Mouse (Mus musculus) cerebellum, adult 2 months (tissue): ENCODE measurements around the gene Srp68. TPM values are rescaled to one million over a fixed set of nuclear protein-coding genes. Genes with fewer than 3 reads are reported as not detected.
A peak's percentile ranks its signal among the peaks of the same experiment; 100 is the strongest.

Experiments used
- DNase-seq, 2 experiments: peaks; one replicate each; pipeline ENCODE4 v3.0.0; 2021
- H3K27ac ChIP-seq: fragments of 200-500 bp; 2 replicates; pipeline ENCODE4 v1.5.1; 2012; ENCODE audit warnings: low read length, control low read depth, inconsistent platforms; ENCODE audit not compliant: insufficient read depth
- H3K27me3 ChIP-seq: fragments of 200-500 bp; 2 replicates; pipeline ENCODE4 v1.6.1; 2012; ENCODE audit warnings: inconsistent platforms, mild to moderate bottlenecking, low read length, moderate library complexity; ENCODE audit not compliant: control insufficient read depth, insufficient read depth
- H3K4me1 ChIP-seq: fragments of 200-500 bp; 2 replicates; pipeline ENCODE4 v1.6.1; 2011; ENCODE audit warnings: low read length; ENCODE audit not compliant: control insufficient read depth, insufficient read depth
- H3K4me3 ChIP-seq: fragments of 200-500 bp; replicated peaks from 2 replicates; pipeline ENCODE3; 2011; ENCODE audit warnings: mild to moderate bottlenecking, low read depth, low read length, control low read depth; ENCODE audit not compliant: insufficient read depth
- CTCF ChIP-seq: fragments of 200-500 bp; IDR thresholded peaks from 2 replicates; pipeline ENCODE4 v1.5.1; 2011; ENCODE audit warnings: low read depth, mild to moderate bottlenecking, control low read depth, low read length, moderate library complexity, borderline replicate concordance; ENCODE audit not compliant: insufficient read depth
- POLR2A ChIP-seq: fragments of 200-500 bp; IDR thresholded peaks from 2 replicates; pipeline ENCODE4 v1.6.1; 2011; ENCODE audit warnings: low read length, control low read depth, borderline replicate concordance; ENCODE audit not compliant: insufficient read depth
- WGBS: fragments of 180-500 bp; shearing (Covaris S2); methylation state at CpG from one replicate; pipeline ENCODE4 v1.1.7; 2018; 5-methylcytosine and 5-hydroxymethylcytosine counted together
- polyA plus RNA-seq: library from polyadenylated mRNA; depleted of rRNA; stranded (reverse); fragments of >200 nt; gene quantifications from 2 replicates; pipeline ENCODE4 v1.2.3, GENCODE M21; 2012

The Srp68 gene
- polyA plus RNA-seq, 1 experiment = 79.2 TPM

DNA sequence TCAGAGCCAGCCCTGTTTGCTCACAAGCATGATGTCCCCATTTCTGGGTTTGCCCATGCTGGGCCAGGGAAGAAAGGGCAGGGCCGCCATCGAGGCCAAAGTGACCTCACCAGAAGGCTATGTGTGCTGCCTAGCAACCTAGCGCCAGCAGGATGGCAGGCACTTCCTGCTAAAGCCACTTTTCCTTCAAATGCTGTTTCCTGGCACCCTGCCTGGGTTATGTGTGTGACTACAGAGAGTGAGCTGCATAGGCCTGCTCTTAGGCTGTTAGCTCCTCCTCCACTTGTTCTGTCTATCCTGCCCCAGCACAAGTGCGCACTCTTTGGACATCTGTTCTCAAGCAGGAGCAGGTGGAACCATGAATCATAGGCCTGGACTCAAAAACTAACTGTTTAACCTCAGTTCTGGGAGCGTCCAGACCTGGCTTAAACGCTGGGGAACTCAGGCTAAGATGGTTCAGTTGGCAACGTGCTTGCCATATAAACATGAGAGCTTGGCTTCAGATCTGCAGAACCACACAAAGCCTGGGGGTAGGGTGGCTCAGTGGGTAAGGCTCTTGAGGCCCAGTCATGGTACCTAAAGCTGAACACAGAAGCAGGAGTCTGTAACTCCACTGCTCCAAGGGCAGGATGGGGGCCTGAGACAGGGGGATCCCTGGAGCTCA is 55.1 kb downstream of the Srp68 start:
- 24% methylated on average over 7 of the region's 7 CpGs for WGBS
- peaks cover 6% of the 10 kb centered on the region; the same call in 1 of the 2 replicates for H3K27me3 ChIP-seq

DNA sequence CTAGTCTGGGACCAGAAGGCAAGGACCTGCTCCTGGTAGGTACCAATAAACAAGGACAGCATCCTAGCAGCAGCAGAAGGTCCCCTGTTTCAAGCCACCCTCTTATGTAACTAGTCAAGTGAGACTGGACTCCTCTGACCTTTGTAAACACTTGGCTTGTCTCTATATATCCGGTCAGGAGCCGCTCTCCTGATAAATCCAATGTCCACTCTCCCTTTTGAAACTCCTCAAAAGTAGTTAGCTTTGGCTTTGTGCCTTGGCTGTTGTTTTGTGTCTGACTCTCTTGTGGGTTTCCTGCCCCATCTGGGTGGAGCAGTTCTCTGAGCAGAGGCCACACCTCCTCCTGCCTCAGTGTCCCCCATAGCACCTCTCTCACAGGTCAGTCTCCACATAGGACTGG is 55.8 kb downstream of the Srp68 start:
- no peak for TF ChIP-seq POLR2A
- no peak for TF ChIP-seq CTCF
- Histone ChIP-seq H3K27me3 (peaks cover 6% of the 10 kb centered on the region; the same call in 1 of the 2 replicates), H3K4me1 (peaks cover 6% of the 10 kb centered on the region), H3K4me3 (no peak overlapping the region), H3K27ac (no peak overlapping the region)
- 80% methylated on average over 2 of the region's 2 CpGs for WGBS
- DNase-seq = no peak

More for the DNA sequence above, 55.1 kb downstream of the Srp68 start:
- DNase-seq = peak; percentile 46 to 59
- no peak for TF ChIP-seq POLR2A
- no peak for TF ChIP-seq CTCF
- Histone ChIP-seq H3K27ac (no peak overlapping the region), H3K4me3 (no peak overlapping the region), H3K4me1 (peaks cover 6% of the 10 kb centered on the region)

DNA sequence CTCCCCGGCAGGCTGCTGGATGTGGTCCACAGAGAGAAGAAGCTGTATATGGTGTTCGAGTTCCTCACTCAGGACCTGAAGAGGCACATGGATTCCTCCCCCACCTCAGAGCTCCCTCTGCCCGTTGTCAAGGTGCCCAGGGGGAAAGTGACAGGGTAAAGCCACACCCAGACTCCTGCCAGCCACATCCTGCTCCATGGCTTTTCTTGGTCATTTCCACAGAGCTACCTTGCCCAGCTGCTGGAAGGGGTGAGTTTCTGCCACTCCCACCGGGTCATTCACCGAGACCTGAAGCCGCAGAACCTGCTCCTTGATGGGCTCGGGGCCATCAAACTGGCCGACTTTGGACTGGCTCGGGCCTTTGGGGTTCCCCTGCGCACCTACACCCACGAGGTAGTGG is 57.5 kb downstream of the Srp68 start:
- no peak overlapping the region for H3K4me3 ChIP-seq
- H3K4me1 ChIP-seq = peaks cover 6% of the 10 kb centered on the region; the same call in 1 of the 2 replicates
- no peak for DNase-seq
- no peak overlapping the region for H3K27ac ChIP-seq
- TF ChIP-seq POLR2A (no peak), CTCF (no peak)
- 82% methylated on average over 11 of the region's 11 CpGs for WGBS
- no peaks in the 10 kb centered on the region for H3K27me3 ChIP-seq

DNA sequence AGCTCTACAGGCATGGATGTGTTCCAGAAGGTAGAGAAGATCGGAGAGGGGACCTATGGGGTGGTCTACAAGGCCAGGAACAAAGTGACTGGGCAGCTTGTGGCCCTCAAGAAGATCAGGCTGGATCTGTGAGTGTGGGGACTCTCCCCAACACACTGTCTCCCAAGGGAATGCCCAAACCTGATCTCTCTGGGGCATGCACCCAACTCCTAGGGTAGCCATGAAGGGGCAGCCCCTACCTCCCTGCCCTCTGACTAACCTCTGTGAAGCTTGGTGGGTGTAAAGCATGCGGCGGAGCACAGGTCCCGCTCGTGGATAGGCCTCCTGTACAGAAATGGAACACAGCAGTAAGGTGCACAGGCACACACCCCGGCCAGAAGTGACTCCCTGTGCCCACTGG is 58.0 kb downstream of the Srp68 start:
- no peak for DNase-seq
- Histone ChIP-seq H3K4me3 (no peak overlapping the region), H3K27me3 (no peaks in the 10 kb centered on the region), H3K4me1 (peaks cover 6% of the 10 kb centered on the region; the same call in 1 of the 2 replicates), H3K27ac (no peak overlapping the region)
- TF ChIP-seq POLR2A (no peak), CTCF (no peak)
- WGBS = 94% methylated on average over 6 of the region's 6 CpGs

DNA sequence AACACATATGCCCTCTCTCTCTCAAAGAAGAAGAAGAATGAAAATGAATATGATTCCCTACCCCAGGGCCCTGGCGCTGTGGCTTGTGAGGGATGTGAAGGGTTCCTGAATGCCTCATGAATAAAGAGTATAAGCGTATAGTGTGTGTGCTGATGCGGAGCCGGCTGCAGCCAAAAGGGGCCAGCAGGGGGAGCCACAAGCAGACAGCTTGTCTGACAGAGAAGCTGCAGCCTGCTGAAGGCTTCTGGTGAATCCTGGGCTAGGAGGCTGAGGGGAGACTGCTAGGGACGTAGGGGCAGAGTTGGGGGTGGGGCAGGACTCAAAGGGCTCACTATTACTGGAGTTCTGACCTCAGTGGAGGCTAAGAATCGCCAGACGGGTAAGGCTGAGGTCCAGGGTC is 58.8 kb downstream of the Srp68 start:
- Histone ChIP-seq H3K4me3 (no peak overlapping the region), H3K4me1 (peaks cover 6% of the 10 kb centered on the region; the same call in 1 of the 2 replicates), H3K27ac (no peak overlapping the region), H3K27me3 (no peaks in the 10 kb centered on the region)
- TF ChIP-seq CTCF (no peak), POLR2A (no peak)
- WGBS = 80% methylated on average over 7 of the region's 7 CpGs
- DNase-seq = no peak

DNA sequence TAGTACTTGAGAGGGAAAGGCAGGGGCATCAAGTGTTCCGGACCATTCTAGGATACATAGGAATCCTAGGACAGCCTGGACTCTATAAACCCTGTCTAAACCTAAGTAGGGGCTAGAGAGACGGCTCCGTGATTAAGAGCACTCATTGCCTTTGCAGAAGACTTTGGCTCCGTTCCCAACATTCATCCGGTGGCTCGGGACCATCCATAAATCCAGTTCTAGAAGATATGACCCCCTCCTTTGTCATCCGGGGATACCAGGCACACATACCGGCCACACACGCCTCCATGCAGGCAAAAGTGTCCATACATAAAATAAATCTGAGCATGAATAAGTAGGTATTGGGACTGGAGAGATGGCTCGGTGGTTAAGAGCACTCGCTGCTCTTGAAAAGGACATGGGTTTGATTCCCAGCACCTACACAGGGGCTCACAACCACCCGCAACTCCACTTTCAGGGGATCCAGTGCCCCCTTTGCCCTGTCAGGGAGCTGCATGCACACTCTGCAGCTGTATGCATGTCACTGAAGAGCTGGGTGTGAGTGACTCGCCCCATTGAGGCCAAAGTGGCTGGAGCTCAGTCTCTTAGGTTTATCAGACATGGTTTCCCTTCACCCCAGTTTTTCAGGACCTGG is 60.0 kb downstream of the Srp68 start:
- WGBS = 85% methylated on average over 13 of the region's 13 CpGs
- Histone ChIP-seq H3K27me3 (no peaks in the 10 kb centered on the region), H3K4me1 (peaks cover 6% of the 10 kb centered on the region; the same call in 1 of the 2 replicates), H3K27ac (no peak overlapping the region), H3K4me3 (no peak overlapping the region)
- DNase-seq = no peak
- TF ChIP-seq CTCF = no peak
- TF ChIP-seq POLR2A = no peak

DNA sequence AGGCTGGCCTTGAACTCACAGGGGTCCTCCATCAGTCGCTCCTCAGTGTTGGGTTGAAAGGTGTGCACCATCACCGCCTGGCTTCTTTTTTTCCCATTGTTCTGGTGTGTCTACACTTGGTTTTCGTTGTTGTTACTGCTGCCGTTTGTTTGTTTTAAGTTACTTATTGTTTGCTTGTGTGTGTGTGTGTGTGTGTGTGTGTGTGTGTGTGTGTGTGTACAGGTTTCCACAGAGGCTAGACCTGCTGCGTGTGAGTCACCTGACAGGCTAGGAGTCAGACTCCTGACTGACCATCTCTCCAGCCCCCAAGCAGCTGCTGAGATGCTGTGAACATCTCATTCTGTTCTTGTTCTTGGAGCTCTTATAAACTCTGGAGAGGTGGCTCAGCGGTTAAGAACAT is 61.2 kb downstream of the Srp68 start:
- Histone ChIP-seq H3K4me1 (no peaks in the 10 kb centered on the region), H3K4me3 (no peak overlapping the region), H3K27me3 (no peaks in the 10 kb centered on the region), H3K27ac (no peak overlapping the region)
- 91% methylated on average over 6 of the region's 6 CpGs for WGBS
- TF ChIP-seq POLR2A (no peak), CTCF (no peak)
- DNase-seq = no peak

DNA sequence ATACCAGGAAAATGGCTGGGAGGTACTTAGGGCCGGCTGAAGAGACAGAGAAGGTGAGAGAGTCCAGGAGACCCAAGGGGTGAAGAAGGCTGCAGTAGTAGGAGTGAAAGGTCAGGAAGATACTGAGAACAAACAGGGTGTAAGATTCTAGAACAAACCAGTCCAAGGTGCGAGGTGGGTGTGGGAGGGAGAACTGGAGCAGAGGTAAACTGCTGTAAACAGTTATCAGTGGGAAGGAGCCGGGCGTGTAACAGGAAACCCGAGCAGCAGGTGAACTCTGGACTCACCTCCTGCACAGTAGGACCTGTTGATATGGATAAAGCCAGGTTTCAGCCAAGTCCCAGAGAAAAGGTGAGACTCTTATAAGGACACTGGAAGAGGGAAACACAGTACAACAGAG is 63.3 kb downstream of the Srp68 start:
- DNase-seq = no peak
- 79% methylated on average over 5 of the region's 5 CpGs for WGBS
- no peak overlapping the region for H3K27ac ChIP-seq
- TF ChIP-seq CTCF (no peak), POLR2A (no peak)
- H3K4me3 ChIP-seq = no peak overlapping the region
- H3K27me3 ChIP-seq = no peaks in the 10 kb centered on the region
- H3K4me1 ChIP-seq = no peaks in the 10 kb centered on the region
